Mouse (Mus musculus) embryonic fibroblast, embryonic 13.5 days (primary cell): ENCODE data around the gene AL607142.1.

Source experiments
- CTCF ChIP-seq: IDR thresholded peaks from 2 replicates; pipeline ENCODE4 v1.5.1; 2011; ENCODE audit warnings: mild to moderate bottlenecking, control low read depth, low read length, moderate library complexity, borderline replicate concordance; ENCODE audit not compliant: insufficient read depth
- POLR2A ChIP-seq: IDR thresholded peaks from 2 replicates; pipeline ENCODE4 v1.6.1; 2011; ENCODE audit warnings: low read depth, mild to moderate bottlenecking, control low read depth, low read length, moderate library complexity

DNA sequence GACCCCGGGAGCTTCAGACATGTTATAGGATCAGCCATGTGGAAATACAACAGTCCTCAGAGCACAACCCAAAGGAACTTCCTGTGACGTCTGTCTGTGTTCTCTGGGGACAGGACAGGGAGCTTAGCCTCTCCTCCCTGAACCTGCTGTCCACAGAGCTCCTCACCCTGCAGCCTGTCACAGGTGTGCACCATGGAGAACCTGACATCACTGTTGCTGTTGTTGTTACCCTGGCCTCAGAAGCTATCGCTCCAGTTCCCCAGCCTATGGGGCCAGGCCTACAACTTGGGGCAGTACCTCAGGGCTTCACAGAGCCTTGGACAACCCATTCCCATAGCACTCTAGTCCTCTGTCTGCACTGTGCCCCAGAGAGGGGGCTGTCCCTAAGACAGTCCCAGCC is 62.5 kb downstream of the AL607142.1 start:
- TF ChIP-seq POLR2A (no peak), CTCF (no peak)
